Mouse (Mus musculus) hindbrain, embryonic 15.5 days (tissue): Measurements from ENCODE around the gene Klrb1b. TPM values are rescaled to one million over a fixed set of nuclear protein-coding genes. Genes with fewer than 3 reads are reported as not detected.
"Not testable (repeated sequence)": the region's sequence is repeated elsewhere in the genome, so short reads cannot be mapped to it uniquely, and the experiment has no call there.

ENCODE experiments used
- ATAC-seq: fragments of 200-750 bp; cut with Nextera tagmentation; 2 replicates; pipeline ENCODE4 v1.8.0; 2017; ENCODE audit warnings: low read depth, moderate number of reproducible peaks, moderate TSS enrichment; ENCODE audit not compliant: low FRiP score
- H3K27ac ChIP-seq: fragments of 300-500 bp; sonication (generic); replicated peaks from 2 replicates; pipeline ENCODE4 v1.5.1; 2015; ENCODE audit warnings: mild to moderate bottlenecking, inconsistent platforms
- H3K27me3 ChIP-seq: fragments of 300-500 bp; sonication (generic); 2 replicates; pipeline ENCODE4 v1.6.1; 2015; ENCODE audit warnings: control low read depth, inconsistent platforms
- H3K36me3 ChIP-seq: fragments of 300-500 bp; sonication (generic); 2 replicates; pipeline ENCODE4 v1.6.1; 2015; ENCODE audit warnings: control low read depth, inconsistent platforms
- H3K4me1 ChIP-seq: fragments of 300-500 bp; sonication (generic); replicated peaks from 2 replicates; pipeline ENCODE4 v1.6.1; 2015; ENCODE audit warnings: control low read depth, inconsistent platforms
- H3K4me2 ChIP-seq: fragments of 300-500 bp; sonication (generic); 2 replicates; pipeline ENCODE4 v1.6.1; 2015; ENCODE audit warnings: moderate library complexity, mild to moderate bottlenecking, inconsistent platforms
- H3K4me3 ChIP-seq: fragments of 300-500 bp; sonication (generic); 2 replicates; pipeline ENCODE4 v1.5.1; 2015; ENCODE audit warnings: mild to moderate bottlenecking, inconsistent platforms
- H3K9ac ChIP-seq: fragments of 300-500 bp; sonication (generic); 2 replicates; pipeline ENCODE4 v1.6.1; 2015; ENCODE audit warnings: inconsistent platforms
- H3K9me3 ChIP-seq: fragments of 300-500 bp; sonication (generic); 2 replicates; pipeline ENCODE4 v1.6.1; 2016; ENCODE audit warnings: control low read depth, inconsistent platforms
- WGBS: fragments of 180-500 bp; shearing (Covaris S2); methylation state at CpG from one replicate; pipeline ENCODE4 v1.1.7; 2015; 5-methylcytosine and 5-hydroxymethylcytosine counted together
- polyA plus RNA-seq: library from polyadenylated mRNA; unstranded; fragments of >200 nt; fragmentation: Nextera tagmentation; extraction: Ambion mirVana; gene quantifications from 2 replicates; pipeline ENCODE4 v1.2.1, GENCODE M21; 2015

Gene Klrb1b
- polyA plus RNA-seq, 1 experiment from 2014 or later = not detected

- Histone ChIP-seq H3K4me3 (no peak overlapping the region), H3K27me3 (no peaks in the 10 kb centered on the region), H3K4me1 (peaks cover 14% of the 10 kb centered on the region), H3K4me2 (no peak overlapping the region), H3K27ac (no peak overlapping the region), H3K9ac (no peak overlapping the region), H3K9me3 (no peaks in the 10 kb centered on the region), H3K36me3 (no peaks in the 10 kb centered on the region)
- 79% methylated on average over 8 of the region's 8 CpGs for WGBS
- ATAC-seq = no peak
Measured at GRCm38 (mm10) chr6:128796321-128796955, 29.7 kb downstream of the Klrb1b start.

- H3K9ac ChIP-seq = no peak overlapping the region
- H3K27ac ChIP-seq = no peak overlapping the region
- peaks cover 11% of the 10 kb centered on the region for H3K4me1 ChIP-seq
- H3K36me3 ChIP-seq = no peaks in the 10 kb centered on the region
- no peak overlapping the region for H3K4me3 ChIP-seq
- no peak for ATAC-seq
- no peaks in the 10 kb centered on the region for H3K27me3 ChIP-seq
- WGBS = 65% methylated on average over 6 of the region's 6 CpGs
- no peaks in the 10 kb centered on the region for H3K9me3 ChIP-seq
- no peak overlapping the region for H3K4me2 ChIP-seq
Measured at GRCm38 (mm10) chr6:128793734-128794133, 32.4 kb downstream of the Klrb1b start.

GRCm38 (mm10) chr6:128790491-128790994 lies 35.6 kb downstream of the Klrb1b start:
- not testable (repeated sequence) for H3K4me2 ChIP-seq, ATAC-seq, H3K27me3 ChIP-seq, H3K4me1 ChIP-seq, H3K4me3 ChIP-seq, H3K9ac ChIP-seq, H3K27ac ChIP-seq, H3K36me3 ChIP-seq, H3K9me3 ChIP-seq
- WGBS = 90% methylated on average over 4 of the region's 4 CpGs

GRCm38 (mm10) chr6:128789115-128789514 lies 37.0 kb downstream of the Klrb1b start, which contains the start of gene Klrb1c:
Gene Klrb1c (minus strand): TSS chr6:128789215.
- no peaks in the 10 kb centered on the region for H3K36me3 ChIP-seq
- H3K4me2 ChIP-seq = no peak within 1 kb of the TSS
- H3K27ac ChIP-seq = no peak within 1 kb of the TSS
- no peak within 1 kb of the TSS for H3K4me3 ChIP-seq
- no peaks in the 10 kb centered on the region for H3K9me3 ChIP-seq
- H3K9ac ChIP-seq = no peak within 1 kb of the TSS
- 90% methylated on average over 2 of the region's 2 CpGs for WGBS
- no peaks in the 10 kb centered on the region for H3K27me3 ChIP-seq
- ATAC-seq = no peak
- H3K4me1 ChIP-seq = no peaks in the 10 kb centered on the region

- H3K27ac ChIP-seq = no peak overlapping the region
- no peak overlapping the region for H3K4me2 ChIP-seq
- H3K9ac ChIP-seq = no peak overlapping the region
- H3K36me3 ChIP-seq = no peaks in the 10 kb centered on the region
- no peaks in the 10 kb centered on the region for H3K4me1 ChIP-seq
- H3K4me3 ChIP-seq = no peak overlapping the region
- 88% methylated on average over 1 of the region's 1 CpGs for WGBS
- ATAC-seq = no peak
- H3K27me3 ChIP-seq = no peaks in the 10 kb centered on the region
- no peaks in the 10 kb centered on the region for H3K9me3 ChIP-seq
Measured at GRCm38 (mm10) chr6:128788517-128788916, 37.6 kb downstream of the Klrb1b start.

- not testable (repeated sequence) for ATAC-seq, H3K4me2 ChIP-seq
- WGBS = 91% methylated on average over 1 of the region's 1 CpGs
Measured at GRCm38 (mm10) chr6:128786396-128786795, 39.7 kb downstream of the Klrb1b start.

GRCm38 (mm10) chr6:128769481-128770253 lies 56.5 kb downstream of the Klrb1b start:
- WGBS = 75% methylated on average over 10 of the region's 10 CpGs
- no peak overlapping the region for H3K27ac ChIP-seq
- H3K4me1 ChIP-seq = peaks cover 4% of the 10 kb centered on the region; the same call in 1 of the 2 replicates
- no peak overlapping the region for H3K9ac ChIP-seq
- ATAC-seq = no peak
- H3K4me3 ChIP-seq = no peak overlapping the region
- H3K9me3 ChIP-seq = no peaks in the 10 kb centered on the region
- H3K27me3 ChIP-seq = no peaks in the 10 kb centered on the region
- H3K4me2 ChIP-seq = no peak overlapping the region
- H3K36me3 ChIP-seq = no peaks in the 10 kb centered on the region

More at GRCm38 (mm10) chr6:128786396-128786795, 39.7 kb downstream of the Klrb1b start:
- not testable (repeated sequence) for H3K36me3 ChIP-seq, H3K9me3 ChIP-seq, H3K27ac ChIP-seq, H3K4me3 ChIP-seq, H3K27me3 ChIP-seq, H3K4me1 ChIP-seq, H3K9ac ChIP-seq

GRCm38 (mm10) chr6:128768047-128768446 lies 58.1 kb downstream of the Klrb1b start:
- Histone ChIP-seq H3K4me2 (no peak overlapping the region), H3K4me3 (no peak overlapping the region), H3K9ac (no peak overlapping the region), H3K36me3 (no peaks in the 10 kb centered on the region), H3K27me3 (no peaks in the 10 kb centered on the region), H3K9me3 (no peaks in the 10 kb centered on the region), H3K4me1 (peaks cover 6% of the 10 kb centered on the region; the same call in 1 of the 2 replicates), H3K27ac (no peak overlapping the region)
- ATAC-seq = no peak
- 77% methylated on average over 4 of the region's 4 CpGs for WGBS

- H3K4me3 ChIP-seq, H3K9ac ChIP-seq, H3K36me3 ChIP-seq, H3K9me3 ChIP-seq, H3K4me1 ChIP-seq, ATAC-seq, H3K4me2 ChIP-seq, H3K27me3 ChIP-seq: not testable (repeated sequence)
- peak overlapping the region; percentile 51; the same call in 1 of the 2 replicates for H3K27ac ChIP-seq
- WGBS = 62% methylated on average over 6 of the region's 6 CpGs
Measured at GRCm38 (mm10) chr6:128766486-128767254, 59.5 kb downstream of the Klrb1b start.

- H3K4me2 ChIP-seq = no peak overlapping the region
- no peaks in the 10 kb centered on the region for H3K27me3 ChIP-seq
- H3K4me3 ChIP-seq = no peak overlapping the region
- H3K36me3 ChIP-seq = no peaks in the 10 kb centered on the region
- H3K27ac ChIP-seq = no peak overlapping the region
- no peak for ATAC-seq
- no peak overlapping the region for H3K9ac ChIP-seq
- H3K9me3 ChIP-seq = no peaks in the 10 kb centered on the region
- 82% methylated on average over 1 of the region's 1 CpGs for WGBS
- H3K4me1 ChIP-seq = peaks cover 14% of the 10 kb centered on the region
Measured at GRCm38 (mm10) chr6:128765211-128765610, 60.9 kb downstream of the Klrb1b start.

- Histone ChIP-seq H3K4me3 (peak overlapping the region; percentile 48), H3K27me3 (no peaks in the 10 kb centered on the region), H3K4me2 (peak overlapping the region; percentile 52), H3K36me3 (no peaks in the 10 kb centered on the region), H3K9ac (peak overlapping the region; percentile 54), H3K4me1 (peaks cover 14% of the 10 kb centered on the region), H3K9me3 (no peaks in the 10 kb centered on the region), H3K27ac (peak overlapping the region; percentile 86)
- 13% methylated on average over 5 of the region's 5 CpGs for WGBS
- ATAC-seq = no peak
Measured at GRCm38 (mm10) chr6:128764598-128764997, 61.5 kb downstream of the Klrb1b start.
